Mouse (Mus musculus): ENCODE data around the gene Pcyt1b.

- TF ChIP-seq CTCF (IDR thresholded peaks at IDR 0.05) (no peak), POLR2A (IDR thresholded peaks at IDR 0.05; ENCODE audit: insufficient read depth, low read depth, low read length) (no peak), EP300 (IDR thresholded peaks at IDR 0.05; ENCODE audit: insufficient read depth, low read depth, low read length) (no peak)
Measured at GRCm38 (mm10) chrX:93760770-93761169, 106.1 kb downstream of the Pcyt1b start.
